Mouse (Mus musculus) layer of hippocampus, adult 2 months (tissue): ENCODE data around the gene Plgrkt. TPM values are rescaled to one million over a fixed set of nuclear protein-coding genes. Genes with fewer than 3 reads are reported as not detected.

ENCODE experiments used
- DNase-seq, 2 experiments: peaks; one replicate each; pipeline ENCODE4 v3.0.0; 2022; ENCODE audit warnings: low spot score in 2 of 2
- H3K27ac ChIP-seq: fragments of 200-600 bp; 2 replicates; pipeline ENCODE4 v1.8.1; 2022
- H3K4me3 ChIP-seq: fragments of 200-600 bp; 2 replicates; pipeline ENCODE4 v1.8.1; 2022; ENCODE audit warnings: mild to moderate bottlenecking
- CTCF ChIP-seq: fragments of 200-600 bp; conservative IDR thresholded peaks from 2 replicates; pipeline ENCODE4 v1.8.1; 2022; ENCODE audit warnings: antibody characterized with exemption, mild to moderate bottlenecking, moderate library complexity
- total RNA-seq, 2 experiments: library from RNA; stranded (reverse); gene quantifications; 2 replicates each; pipeline ENCODE4 v1.2.3; 2021

The Plgrkt gene
- total RNA-seq, 2 experiments from 2014 or later: 26.4 to 27.6 TPM

GRCm38 (mm10) chr19:29326396-29326795 is 40.8 kb downstream of the Plgrkt start:
- TF ChIP-seq CTCF: no peak
- Histone ChIP-seq H3K27ac (no peak overlapping the region), H3K4me3 (no peak overlapping the region)
- DNase-seq: no peak

GRCm38 (mm10) chr19:29325852-29326180 is 41.4 kb downstream of the Plgrkt start:
- TF ChIP-seq CTCF: no peak
- no peak for DNase-seq
- no peak overlapping the region; the same call in 1 of the 2 replicates for H3K4me3 ChIP-seq
- no peak overlapping the region for H3K27ac ChIP-seq

GRCm38 (mm10) chr19:29325053-29325851 is 41.9 kb downstream of the Plgrkt start, which contains the start of gene Insl6:
Insl6 (minus strand) TSS chr19:29325356.
- Histone ChIP-seq H3K27ac (no peak within 1 kb of the TSS), H3K4me3 (peak within 1 kb of the TSS; percentile 50)
- TF ChIP-seq CTCF: no peak
- peak in 1 of 2 experiments; percentile 31 for DNase-seq

GRCm38 (mm10) chr19:29323416-29324049 is 43.7 kb downstream of the Plgrkt start:
- no peak for DNase-seq
- TF ChIP-seq CTCF: no peak
- no peak overlapping the region for H3K27ac ChIP-seq
- H3K4me3 ChIP-seq: no peak overlapping the region

GRCm38 (mm10) chr19:29312661-29313060 is 54.5 kb downstream of the Plgrkt start:
- no peak for DNase-seq
- no peak for TF ChIP-seq CTCF
- peak overlapping the region; percentile 36; the same call in 1 of the 2 replicates for H3K27ac ChIP-seq
- H3K4me3 ChIP-seq: no peak overlapping the region

- H3K27ac ChIP-seq: peak overlapping the region; percentile 36
- DNase-seq: peak in 1 of 2 experiments; percentile 54
- H3K4me3 ChIP-seq: no peak overlapping the region
- no peak for TF ChIP-seq CTCF
These were observed 55.4 kb downstream of the Plgrkt start for GRCm38 (mm10) chr19:29311791-29312190.

GRCm38 (mm10) chr19:29308832-29309231 is 58.4 kb downstream of the Plgrkt start:
- Histone ChIP-seq H3K27ac (no peak overlapping the region), H3K4me3 (no peak overlapping the region)
- TF ChIP-seq CTCF: peak; percentile 57
- DNase-seq: no peak

GRCm38 (mm10) chr19:29302119-29302518 is 65.1 kb downstream of the Plgrkt start:
- Histone ChIP-seq H3K4me3 (no peak overlapping the region), H3K27ac (no peak overlapping the region)
- no peak for DNase-seq
- TF ChIP-seq CTCF: no peak

GRCm38 (mm10) chr19:29300919-29301318 is 66.3 kb downstream of the Plgrkt start:
- DNase-seq: no peak
- Histone ChIP-seq H3K4me3 (no peak overlapping the region), H3K27ac (no peak overlapping the region)
- TF ChIP-seq CTCF: no peak

Other genes with a start within 250 kb of the Plgrkt start
- gene Jak2, start 115.6 kb downstream of the Plgrkt start, total RNA-seq: 10 to 100 TPM; 27.1 to 28.1 TPM
- 1 to 10 TPM in 1 of 2 experiments, under 1 TPM in 1; 0.74 to 1.3 TPM for gene Insl6, start 42.0 kb downstream of the Plgrkt start, total RNA-seq
- 1 to 10 TPM; 2.2 to 4.1 TPM for gene Rln1, start 32.7 kb downstream of the Plgrkt start, total RNA-seq
- 1 to 10 TPM in 1 of 2 experiments, under 1 TPM in 1; 1.00 to 1.2 TPM for gene Cd274, start 65 bp upstream of the Plgrkt start, total RNA-seq
- not detected for gene Pdcd1lg2, start 43.5 kb upstream of the Plgrkt start, total RNA-seq
- 10 to 100 TPM; 38.7 to 47.3 TPM for gene Ric1, start 154.9 kb upstream of the Plgrkt start, total RNA-seq